Mouse (Mus musculus): ENCODE measurements at regions not wholly inside any gene's neighbourhood (a gene's known extent, or its start where the extent isn't known, plus 50 kb on each side); places are given as distances from the start of the nearest gene placed in this dataset.
A peak's percentile ranks its signal among the peaks of the same experiment; 100 is the strongest.

DNA sequence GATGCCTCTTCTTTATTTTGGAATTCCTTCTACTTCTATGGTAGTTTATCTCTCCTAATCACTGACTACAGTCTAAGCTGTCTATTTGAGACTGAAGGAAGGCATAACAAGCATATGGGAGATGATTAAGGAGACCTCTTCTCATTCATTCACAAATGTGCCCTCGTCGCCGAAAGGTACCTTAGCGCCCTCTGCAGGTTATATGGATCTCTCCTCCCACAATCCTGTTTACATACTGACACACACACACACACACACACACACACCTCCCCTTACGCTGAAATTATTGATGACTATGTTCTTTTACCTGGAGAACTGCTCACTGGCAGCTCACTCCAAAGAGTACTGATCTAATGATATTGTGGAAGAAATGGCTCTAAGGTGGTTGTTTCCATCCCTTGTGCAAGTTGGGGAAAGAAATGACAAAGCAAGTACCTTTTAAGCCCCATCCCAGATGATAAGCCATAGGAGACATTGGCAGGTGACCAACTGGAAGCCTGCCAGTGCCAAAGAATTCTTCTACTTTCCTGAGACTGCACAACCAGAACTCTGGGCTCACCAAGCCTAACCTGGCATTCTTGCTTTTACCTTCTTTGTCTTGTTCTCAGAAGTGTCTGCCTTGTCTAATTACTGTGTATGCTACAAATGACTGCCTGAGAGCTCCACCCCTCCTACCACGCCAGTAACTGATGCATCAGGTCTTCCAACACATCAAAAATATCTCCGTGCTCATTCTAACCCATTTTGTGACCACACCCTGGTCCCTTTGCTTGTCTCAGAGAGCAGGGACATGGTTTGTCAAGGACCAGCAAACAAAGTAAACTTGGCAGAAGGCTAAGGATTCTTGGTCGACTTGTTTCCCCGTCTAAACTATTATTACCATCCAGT is 227.8 kb upstream of the Adgrl2 start:
- TF ChIP-seq POLR2A (IDR thresholded peaks at IDR 0.05; ENCODE audit: insufficient read depth, low read length) (no peak), CTCF (IDR thresholded peaks at IDR 0.05; ENCODE audit: low read depth, low read length) (peak; percentile 14)
- Histone ChIP-seq H3K27ac (ENCODE audit: insufficient read depth, low read length) (peak overlapping the region; percentile 98), H3K4me1 (ENCODE audit: control insufficient read depth, insufficient read depth, low read length) (peaks cover 2% of the 10 kb centered on the region), H3K36me3 (ENCODE audit: control insufficient read depth, insufficient read depth, low read length, poor library complexity, severe bottlenecking) (no peaks in the 10 kb centered on the region), H3K27me3 (ENCODE audit: control insufficient read depth, insufficient read depth, low read length, poor library complexity, severe bottlenecking) (no peaks in the 10 kb centered on the region), H3K9ac (ENCODE audit: low read depth, poor library complexity, severe bottlenecking) (no peak overlapping the region), H3K9me3 (replicated peaks; ENCODE audit: control insufficient read depth, insufficient read depth, low read length, poor library complexity, severe bottlenecking) (0 out of 2 replicates have a peak, but pooled peaks cover 4% of the 10 kb centered on the region), H3K4me3 (ENCODE audit: low read depth, low read length) (no peak overlapping the region)

DNA sequence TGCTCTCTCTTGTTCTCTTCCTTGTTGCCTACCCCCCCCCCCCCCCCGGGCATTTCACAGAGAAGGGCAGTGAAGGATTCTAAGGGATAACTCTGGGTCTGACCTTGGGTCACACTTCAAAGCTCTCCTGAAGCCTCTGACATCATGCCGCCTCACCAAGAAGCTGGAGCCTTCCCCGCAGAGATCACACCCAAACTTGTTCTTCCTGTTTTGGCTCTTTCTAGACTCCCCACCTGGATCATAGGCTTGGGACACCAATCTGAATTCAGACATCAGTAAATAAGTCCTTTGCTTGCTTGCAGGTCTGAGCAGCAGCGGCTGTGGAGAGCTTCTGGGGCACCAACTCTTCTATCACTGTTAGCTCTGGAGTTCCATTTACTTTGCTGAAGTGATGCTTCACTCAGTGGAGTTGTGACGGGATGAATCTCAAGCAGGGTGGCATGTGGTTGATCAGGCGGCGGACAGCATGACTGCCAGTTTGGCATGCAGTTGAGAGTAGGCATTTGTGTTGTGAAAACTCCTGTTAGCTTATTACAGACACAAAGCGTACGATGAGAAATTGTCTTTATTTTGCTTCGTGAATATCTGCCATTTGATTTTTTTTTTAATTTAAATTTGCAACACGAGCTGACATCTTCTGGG is 226.5 kb upstream of the Adgrl2 start:
- Histone ChIP-seq H3K9ac (ENCODE audit: low read depth, poor library complexity, severe bottlenecking) (no peak overlapping the region), H3K4me3 (ENCODE audit: low read depth, low read length) (no peak overlapping the region), H3K9me3 (replicated peaks; ENCODE audit: control insufficient read depth, insufficient read depth, low read length, poor library complexity, severe bottlenecking) (0 out of 2 replicates have a peak, but pooled peaks cover 4% of the 10 kb centered on the region), H3K27me3 (ENCODE audit: control insufficient read depth, insufficient read depth, low read length, poor library complexity, severe bottlenecking) (no peaks in the 10 kb centered on the region; the same call in 1 of the 2 replicates), H3K27ac (ENCODE audit: insufficient read depth, low read length) (peak overlapping the region; percentile 55; the same call in 1 of the 2 replicates), H3K36me3 (ENCODE audit: control insufficient read depth, insufficient read depth, low read length, poor library complexity, severe bottlenecking) (no peaks in the 10 kb centered on the region), H3K4me1 (ENCODE audit: control insufficient read depth, insufficient read depth, low read length) (peaks cover 2% of the 10 kb centered on the region)
- TF ChIP-seq EP300 (IDR thresholded peaks at IDR 0.05; ENCODE audit: insufficient read depth, low read depth, low read length) (peak; percentile 70; the same call in 1 of the 2 replicates), POLR2A (IDR thresholded peaks at IDR 0.05; ENCODE audit: insufficient read depth, low read length) (no peak), CTCF (IDR thresholded peaks at IDR 0.05; ENCODE audit: low read depth, low read length) (no peak)

DNA sequence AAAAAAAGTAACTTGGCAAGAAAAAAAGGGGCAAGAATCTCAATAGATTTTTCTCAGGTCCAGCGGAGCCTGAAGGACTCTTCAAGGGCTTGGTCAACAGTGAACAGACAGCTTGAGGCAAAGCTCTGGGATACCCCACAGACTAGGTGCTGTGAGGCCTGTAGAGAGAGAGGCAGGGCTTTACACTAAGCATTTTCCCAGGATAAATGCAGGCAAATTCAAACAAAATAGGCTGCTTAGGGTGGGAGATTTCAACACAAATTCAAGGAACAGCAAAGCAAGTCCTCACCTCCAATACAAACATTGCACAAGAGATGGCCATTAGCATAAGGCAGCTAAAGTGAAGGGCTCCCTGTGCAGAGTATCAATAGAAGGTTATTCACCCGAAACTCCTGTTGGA is 225.3 kb upstream of the Adgrl2 start:
- Histone ChIP-seq H3K4me1 (ENCODE audit: control insufficient read depth, insufficient read depth, low read length) (peaks cover 2% of the 10 kb centered on the region), H3K9me3 (replicated peaks; ENCODE audit: control insufficient read depth, insufficient read depth, low read length, poor library complexity, severe bottlenecking) (0 out of 2 replicates have a peak, but pooled peaks cover 4% of the 10 kb centered on the region), H3K27me3 (ENCODE audit: control insufficient read depth, insufficient read depth, low read length, poor library complexity, severe bottlenecking) (no peaks in the 10 kb centered on the region; the same call in 1 of the 2 replicates), H3K4me3 (ENCODE audit: low read depth, low read length) (no peak overlapping the region), H3K27ac (ENCODE audit: insufficient read depth, low read length) (peak overlapping the region; percentile 65), H3K36me3 (ENCODE audit: control insufficient read depth, insufficient read depth, low read length, poor library complexity, severe bottlenecking) (no peaks in the 10 kb centered on the region), H3K9ac (ENCODE audit: low read depth, poor library complexity, severe bottlenecking) (no peak overlapping the region)
- TF ChIP-seq EP300 (IDR thresholded peaks at IDR 0.05; ENCODE audit: insufficient read depth, low read depth, low read length) (no peak), CTCF (IDR thresholded peaks at IDR 0.05; ENCODE audit: low read depth, low read length) (no peak), POLR2A (IDR thresholded peaks at IDR 0.05; ENCODE audit: insufficient read depth, low read length) (no peak)

DNA sequence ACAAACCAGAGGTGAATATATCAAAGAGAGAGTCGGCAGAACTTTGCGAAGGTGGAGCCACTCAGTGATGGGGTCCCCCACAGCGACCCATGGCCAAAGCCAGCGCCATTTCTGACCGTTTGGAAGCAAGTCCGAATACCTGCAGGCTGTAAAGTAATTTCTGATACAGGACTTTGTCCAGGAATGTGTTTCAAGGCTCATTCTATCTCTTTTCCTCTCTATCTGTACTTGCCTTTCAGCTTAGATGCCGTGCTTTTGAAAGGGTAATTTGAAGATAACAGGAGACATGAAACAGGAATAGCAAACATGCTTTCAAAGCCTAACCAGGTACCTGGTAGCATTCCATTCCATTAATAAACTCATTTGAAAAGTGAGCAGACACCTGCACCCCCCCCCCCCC is 221.6 kb upstream of the Adgrl2 start:
- TF ChIP-seq CTCF (IDR thresholded peaks at IDR 0.05; ENCODE audit: low read depth, low read length) (no peak), POLR2A (IDR thresholded peaks at IDR 0.05; ENCODE audit: insufficient read depth, low read length) (no peak), EP300 (IDR thresholded peaks at IDR 0.05; ENCODE audit: insufficient read depth, low read depth, low read length) (no peak)

DNA sequence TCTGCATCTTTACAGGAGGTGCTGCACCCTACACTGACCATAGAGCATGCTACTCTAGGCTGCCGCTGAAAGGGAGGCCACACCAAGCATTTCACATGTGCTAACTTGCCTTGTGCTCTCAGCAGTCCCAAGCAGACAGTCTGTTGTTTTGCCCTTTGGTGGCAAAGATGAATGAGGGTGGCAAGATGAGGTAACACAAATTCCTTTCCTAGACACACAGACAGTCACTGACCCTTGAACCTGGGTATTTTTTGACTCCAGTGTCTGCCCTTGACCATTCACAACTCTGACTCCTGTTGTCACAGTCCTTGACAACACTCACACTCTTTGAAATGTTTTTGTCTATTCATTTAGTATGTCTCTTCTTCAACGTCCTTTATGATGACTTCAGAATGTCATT is 218.9 kb upstream of the Adgrl2 start:
- TF ChIP-seq CTCF (IDR thresholded peaks at IDR 0.05; ENCODE audit: low read depth, low read length) (no peak), POLR2A (IDR thresholded peaks at IDR 0.05; ENCODE audit: insufficient read depth, low read length) (no peak), EP300 (IDR thresholded peaks at IDR 0.05; ENCODE audit: insufficient read depth, low read depth, low read length) (no peak)
- H3K27me3 ChIP-seq (ENCODE audit: control insufficient read depth, insufficient read depth, low read length, poor library complexity, severe bottlenecking), result no peaks in the 10 kb centered on the region; the same call in 1 of the 2 replicates
- no peaks in the 10 kb centered on the region for H3K9me3 ChIP-seq (replicated peaks; ENCODE audit: control insufficient read depth, insufficient read depth, low read length, poor library complexity, severe bottlenecking)
- H3K36me3 ChIP-seq (ENCODE audit: control insufficient read depth, insufficient read depth, low read length, poor library complexity, severe bottlenecking), result no peaks in the 10 kb centered on the region
- H3K4me3 ChIP-seq (ENCODE audit: low read depth, low read length), result no peak overlapping the region
- peaks cover 2% of the 10 kb centered on the region for H3K4me1 ChIP-seq (ENCODE audit: control insufficient read depth, insufficient read depth, low read length)
- no peak overlapping the region for H3K9ac ChIP-seq (ENCODE audit: low read depth, poor library complexity, severe bottlenecking)
- no peak overlapping the region for H3K27ac ChIP-seq (ENCODE audit: insufficient read depth, low read length)

More for the DNA sequence above, 221.6 kb upstream of the Adgrl2 start:
- no peak overlapping the region for H3K9ac ChIP-seq (ENCODE audit: low read depth, poor library complexity, severe bottlenecking)
- no peak overlapping the region for H3K4me3 ChIP-seq (ENCODE audit: low read depth, low read length)
- peaks cover 2% of the 10 kb centered on the region for H3K4me1 ChIP-seq (ENCODE audit: control insufficient read depth, insufficient read depth, low read length)
- H3K9me3 ChIP-seq (replicated peaks; ENCODE audit: control insufficient read depth, insufficient read depth, low read length, poor library complexity, severe bottlenecking), result 0 out of 2 replicates have a peak, but pooled peaks cover 4% of the 10 kb centered on the region
- no peak overlapping the region for H3K27ac ChIP-seq (ENCODE audit: insufficient read depth, low read length)
- H3K27me3 ChIP-seq (ENCODE audit: control insufficient read depth, insufficient read depth, low read length, poor library complexity, severe bottlenecking), result no peaks in the 10 kb centered on the region; the same call in 1 of the 2 replicates
- H3K36me3 ChIP-seq (ENCODE audit: control insufficient read depth, insufficient read depth, low read length, poor library complexity, severe bottlenecking), result no peaks in the 10 kb centered on the region
